Mouse (Mus musculus): ENCODE data around the gene Snx32.

DNA sequence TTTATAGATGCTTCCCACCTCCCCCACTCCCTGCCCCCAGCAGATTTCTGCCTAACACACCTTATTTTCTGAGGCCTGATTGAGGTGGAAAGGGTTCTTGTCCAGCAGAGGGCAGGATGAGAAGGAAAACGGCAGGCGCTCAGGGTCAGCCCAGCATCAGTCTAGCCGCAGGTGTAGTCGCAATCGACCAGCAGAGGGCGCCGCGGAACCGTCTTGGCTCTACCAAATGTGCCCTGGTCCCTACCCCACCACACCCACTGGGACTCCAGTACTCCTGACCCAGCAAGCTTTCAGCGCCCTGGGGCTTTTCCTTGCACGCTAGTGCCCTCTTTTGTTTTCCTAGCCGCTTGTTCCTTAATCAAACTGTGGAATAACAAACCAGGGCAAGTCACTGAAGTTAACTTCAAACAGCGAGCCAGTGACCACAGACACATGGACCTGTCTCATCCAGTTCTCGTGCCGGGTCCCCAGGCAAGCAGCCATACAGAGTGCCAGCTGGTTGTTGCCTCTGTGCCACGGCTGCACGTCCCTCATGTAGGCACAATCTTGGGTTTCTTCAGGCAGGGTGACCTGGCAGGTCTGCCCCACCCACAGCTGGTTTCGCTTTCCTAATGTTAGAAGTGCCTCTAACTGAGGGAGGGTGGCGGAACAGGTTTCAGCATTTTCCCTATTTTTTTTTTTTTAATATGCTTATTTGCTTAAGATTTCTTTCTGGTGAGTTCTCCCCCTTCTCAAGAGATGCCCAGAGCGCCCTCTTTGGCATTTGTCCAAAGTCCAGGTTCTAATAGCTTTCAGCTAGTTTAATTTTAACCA lies 19.2 kb upstream of the Snx32 start:
- TF ChIP-seq POLR2A (IDR thresholded peaks at IDR 0.05; ENCODE audit: low read depth, low read length) (no peak), CTCF (IDR thresholded peaks at IDR 0.05; ENCODE audit: extremely low read depth, insufficient read depth, insufficient read length, insufficient replicate concordance) (peak; percentile 100)

All from spleen, adult 2 months (tissue).